Mouse (Mus musculus): ENCODE measurements around the gene Mc1r. TPM values are rescaled to one million over a fixed set of nuclear protein-coding genes. Genes with fewer than 3 reads are reported as not detected.

Mc1r gene
- 1 to 10 TPM in 1 of 2 experiments, under 1 TPM in 1; 0.23 to 3.6 TPM for polyA plus RNA-seq (2017; shearing (Covaris generic))

DNA sequence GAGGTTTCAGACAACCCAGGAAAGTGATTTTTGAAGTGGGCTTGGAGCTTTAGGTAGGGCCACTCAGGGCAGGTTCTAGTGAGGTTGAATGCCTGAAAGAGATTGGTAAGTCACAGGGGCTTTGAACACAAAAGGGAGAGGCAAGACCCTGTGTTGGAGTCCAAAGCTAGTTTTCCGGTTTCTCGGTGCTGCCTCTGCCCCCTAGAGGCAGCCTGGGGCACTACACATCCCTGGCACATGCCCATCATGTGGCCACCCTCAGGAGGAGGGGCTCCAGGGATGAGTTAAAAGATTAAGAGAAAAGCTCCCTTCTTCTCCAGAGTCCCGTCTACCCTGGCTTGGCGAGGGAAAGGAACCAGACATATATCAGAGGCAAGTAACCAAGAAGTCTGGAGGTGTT, at the start of gene Mc1r:
TSS of gene Mc1r (plus strand) at position 322 of the 400 bp plus-strand sequence.

DNA sequence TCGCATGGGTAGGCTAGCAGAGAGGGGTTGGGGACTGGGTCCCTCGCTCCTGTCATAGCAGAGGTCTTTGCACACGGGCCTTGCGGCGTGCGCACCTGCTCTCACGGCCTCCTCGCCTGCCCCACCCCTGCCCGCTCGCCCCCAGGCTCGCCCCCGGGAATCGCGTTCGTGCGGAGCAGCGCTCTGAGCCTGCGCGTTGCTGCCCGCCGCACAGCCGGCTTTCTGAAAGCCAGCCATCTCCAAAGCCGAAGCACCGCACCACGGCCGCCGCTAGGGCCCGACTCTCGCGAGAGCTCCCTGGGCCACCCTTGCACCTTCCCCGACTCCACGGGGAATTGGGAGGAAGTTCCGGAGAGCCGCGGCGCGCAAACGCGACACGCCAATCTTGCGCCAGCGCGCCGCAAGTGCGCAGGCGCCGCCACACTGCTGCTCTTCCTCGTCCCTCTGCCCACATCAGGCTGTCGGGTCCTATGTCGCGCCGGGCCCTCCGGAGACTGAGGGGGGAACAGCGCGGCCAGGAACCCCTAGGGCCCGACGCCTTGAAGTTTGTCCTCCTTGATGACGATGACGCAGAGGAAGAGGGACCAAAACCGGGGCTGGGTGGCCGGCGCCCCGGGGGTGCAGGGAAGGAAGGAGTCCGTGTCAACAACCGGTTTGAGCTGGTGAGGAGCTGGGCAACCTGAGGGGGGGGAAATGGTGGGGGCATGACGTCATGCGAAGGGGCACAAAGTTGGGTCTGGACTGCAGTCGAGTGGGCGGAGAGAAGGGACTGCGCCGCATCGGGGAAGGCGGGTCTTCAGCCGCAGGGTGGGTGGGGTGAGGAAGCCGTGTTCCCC, 33.3 kb upstream of the Mc1r start, which contains the start of gene Tcf25:
TSS of gene Tcf25 (plus strand) at position 351 of the 836 bp plus-strand sequence.

DNA sequence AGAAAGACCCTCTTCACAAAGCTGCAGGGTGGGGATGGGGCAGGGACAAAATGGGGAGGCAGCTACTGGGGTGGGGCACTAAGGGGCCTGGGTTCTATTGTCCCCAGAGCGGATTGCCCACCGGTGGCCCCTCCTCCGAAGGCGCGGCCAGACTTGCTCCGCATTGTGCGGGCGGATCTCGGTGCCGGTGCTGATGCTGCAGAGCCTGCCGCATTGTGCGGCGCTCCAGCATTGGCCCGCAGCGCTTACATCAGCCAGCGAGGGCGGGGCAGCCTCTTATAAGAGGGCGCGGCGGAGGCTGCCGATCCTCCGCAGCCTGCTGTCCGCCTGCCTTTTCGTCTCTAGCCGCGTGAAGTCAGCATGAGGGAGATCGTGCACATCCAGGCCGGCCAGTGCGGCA, 4.3 kb downstream of the Mc1r start, which contains the start of gene Tubb3:
TSS of gene Tubb3 (plus strand) at position 179 of the 400 bp plus-strand sequence.

DNA sequence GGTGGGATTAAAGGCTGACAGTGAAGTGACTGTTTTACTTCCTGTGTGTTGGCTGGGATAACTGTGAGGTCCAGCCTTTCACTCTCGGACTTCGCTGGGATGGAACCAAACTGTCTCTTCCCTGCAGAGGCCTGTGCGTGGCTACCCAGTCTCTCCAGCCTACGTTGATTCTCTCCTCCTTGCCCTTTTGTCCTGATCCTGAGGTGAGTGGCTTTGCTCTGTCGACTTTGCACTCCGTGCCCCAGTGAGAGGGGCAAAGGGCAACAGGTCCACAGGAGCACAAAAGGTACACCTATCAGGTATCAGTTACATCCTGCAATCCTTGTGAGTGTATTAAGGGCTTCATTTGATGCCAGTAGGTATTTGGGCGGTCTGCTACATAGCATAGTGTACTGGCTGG, 16.5 kb downstream of the Mc1r start, which contains the start of gene Def8:
TSS of gene Def8 (plus strand) at position 87 of the 400 bp plus-strand sequence.

Other genes with a start within 250 kb of the Mc1r start
- 1 to 10 TPM in 1 of 2 experiments, under 1 TPM in 1; 0.19 to 3.3 TPM for gene Sult5a1, start 248.8 kb upstream of the Mc1r start, polyA plus RNA-seq (2017; shearing (Covaris generic))
- 1 to 10 TPM in 1 of 2 experiments, under 1 TPM in 1; 0.20 to 1.2 TPM for gene Dpep1, start 220.9 kb upstream of the Mc1r start, polyA plus RNA-seq (2017; shearing (Covaris generic))
- 100 to 1,000 TPM; 175 to 188 TPM for gene Chmp1a, start 194.3 kb upstream of the Mc1r start, polyA plus RNA-seq (2017; shearing (Covaris generic))
- gene Spata33, start 194.3 kb upstream of the Mc1r start, polyA plus RNA-seq (2017; shearing (Covaris generic)): 1 to 10 TPM in 1 of 2 experiments, not detected in 1; 2.7 TPM
- 10 to 100 TPM; 20.7 to 36.0 TPM for gene Cdk10, start 182.3 kb upstream of the Mc1r start, polyA plus RNA-seq (2017; shearing (Covaris generic))
- 10 to 100 TPM; 11.6 to 15.1 TPM for gene Spata2l, start 170.9 kb upstream of the Mc1r start, polyA plus RNA-seq (2017; shearing (Covaris generic))
- gene Zfp276, start 152.9 kb upstream of the Mc1r start, polyA plus RNA-seq (2017; shearing (Covaris generic)): 10 to 100 TPM; 36.0 to 52.2 TPM
- gene Vps9d1, start 152.8 kb upstream of the Mc1r start, polyA plus RNA-seq (2017; shearing (Covaris generic)): 10 to 100 TPM; 26.5 to 35.1 TPM
- 10 to 100 TPM in 1 of 2 experiments, 1 to 10 TPM in 1; 7.3 to 13.6 TPM for gene Fanca, start 88.5 kb upstream of the Mc1r start, polyA plus RNA-seq (2017; shearing (Covaris generic))
- gene Spire2, start 74.4 kb upstream of the Mc1r start, polyA plus RNA-seq (2017; shearing (Covaris generic)): under 1 TPM in 1 of 2 experiments, not detected in 1; 0.12 TPM
- gene Tcf25, start 33.4 kb upstream of the Mc1r start, polyA plus RNA-seq (2017; shearing (Covaris generic)): 100 to 1,000 TPM; 239 to 260 TPM
- 1 to 10 TPM in 1 of 2 experiments, under 1 TPM in 1; 0.36 to 1.8 TPM for gene Tubb3, start 4.3 kb downstream of the Mc1r start, polyA plus RNA-seq (2017; shearing (Covaris generic))
- gene Def8, start 16.4 kb downstream of the Mc1r start, polyA plus RNA-seq (2017; shearing (Covaris generic)): 10 to 100 TPM; 12.2 to 14.4 TPM
- 10 to 100 TPM; 59.4 to 71.1 TPM for gene Afg3l1, start 70.8 kb downstream of the Mc1r start, polyA plus RNA-seq (2017; shearing (Covaris generic))
- gene Dbndd1, start 108.4 kb downstream of the Mc1r start, polyA plus RNA-seq (2017; shearing (Covaris generic)): 1 to 10 TPM in 1 of 2 experiments, under 1 TPM in 1; 0.12 to 2.0 TPM
- 1 to 10 TPM; 3.3 to 6.9 TPM for gene Gas8, start 111.7 kb downstream of the Mc1r start, polyA plus RNA-seq (2017; shearing (Covaris generic))
- under 1 TPM; 0.41 to 0.93 TPM for gene Rhou, start 246.8 kb downstream of the Mc1r start, polyA plus RNA-seq (2017; shearing (Covaris generic))